Mouse (Mus musculus): ENCODE results near the gene Tex38.

The Tex38 gene

GRCm38 (mm10) chr4:115780918-115781317 lies at the start of gene Tex38:
Gene Tex38, minus strand, starts transcription at chr4:115781018.
- no peak for DNase-seq (ENCODE audit: low read depth)

DNA sequence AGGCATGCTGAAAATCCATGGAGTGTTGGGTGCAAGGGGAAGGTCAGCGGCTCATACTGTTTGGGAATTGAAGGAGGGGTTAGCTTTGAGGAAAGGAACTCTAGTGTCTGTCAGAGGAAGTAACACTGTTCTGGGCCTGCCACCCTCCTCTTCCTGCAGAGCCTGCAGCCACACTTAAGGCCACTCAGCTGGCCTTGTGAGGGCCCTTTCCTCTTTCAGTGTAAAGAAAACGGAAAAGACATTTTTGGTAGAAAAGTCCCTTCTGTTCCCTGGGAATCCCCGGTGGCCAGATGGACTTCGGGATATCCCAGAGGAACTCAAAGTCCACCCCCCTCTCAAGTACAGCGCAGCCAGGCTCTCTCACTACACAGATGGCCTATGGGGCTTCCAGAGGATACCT lies 49.7 kb upstream of the Tex38 start:
- no peak for DNase-seq (ENCODE audit: low read depth)

DNA sequence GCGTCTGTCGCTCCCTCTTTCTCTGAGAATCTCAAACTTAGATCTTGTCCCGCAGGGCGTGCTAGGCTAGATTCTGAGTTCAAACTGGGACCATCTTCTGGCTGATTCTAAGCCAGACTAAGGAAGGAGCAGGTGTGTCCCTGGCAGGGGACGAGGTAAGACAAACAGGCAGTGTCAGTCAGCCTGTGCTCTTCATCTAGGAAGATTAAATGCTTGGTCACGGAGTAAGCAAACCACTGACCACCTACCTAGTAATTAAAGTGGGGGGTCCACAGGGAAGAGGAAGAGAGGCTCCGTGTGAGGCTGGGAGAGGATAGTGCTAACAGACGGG lies 47.7 kb upstream of the Tex38 start:
- no peak for DNase-seq (ENCODE audit: low read depth)

DNA sequence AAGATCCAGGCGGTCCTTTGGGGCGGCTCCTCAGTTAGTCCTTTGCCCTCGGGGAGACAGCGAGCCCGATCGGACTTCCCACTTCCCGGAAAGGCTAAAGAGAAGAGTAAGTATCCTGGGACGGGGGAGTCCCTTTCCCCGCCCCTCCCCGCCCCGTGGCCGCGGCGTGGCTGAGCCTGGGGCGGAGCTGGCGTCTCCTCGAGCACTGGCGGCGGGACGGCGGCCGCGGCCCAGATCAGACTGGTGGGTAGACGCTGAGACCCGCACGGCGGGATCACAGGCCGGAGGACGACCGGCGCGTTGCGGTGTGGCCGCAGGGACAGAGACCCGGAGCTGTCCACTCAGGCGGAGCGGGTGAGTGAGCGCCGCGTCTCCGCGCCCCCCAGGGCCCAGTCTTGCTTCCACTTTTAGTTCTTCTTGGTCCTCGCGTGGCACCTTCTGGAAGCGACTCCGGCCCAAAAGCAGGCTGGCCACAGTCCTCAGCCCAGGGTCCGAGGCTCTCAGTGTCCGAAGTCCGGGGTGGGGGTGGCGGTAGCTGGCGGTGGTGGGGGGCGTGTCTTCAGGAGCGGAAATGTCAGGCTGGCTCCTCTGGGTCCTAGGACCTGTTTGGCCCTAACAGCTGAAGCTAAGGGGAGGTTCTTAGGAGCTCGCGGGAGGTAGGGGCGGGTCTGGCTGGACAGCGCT lies 47.2 kb upstream of the Tex38 start, which contains the start of gene Mob3c:
Mob3c (plus strand) TSS at position 205 of the 684 bp plus-strand sequence.
- peak; percentile 36 for DNase-seq (ENCODE audit: low read depth)

GRCm38 (mm10) chr4:115827535-115827887 lies 46.7 kb upstream of the Tex38 start:
- DNase-seq (ENCODE audit: low read depth): no peak

DNA sequence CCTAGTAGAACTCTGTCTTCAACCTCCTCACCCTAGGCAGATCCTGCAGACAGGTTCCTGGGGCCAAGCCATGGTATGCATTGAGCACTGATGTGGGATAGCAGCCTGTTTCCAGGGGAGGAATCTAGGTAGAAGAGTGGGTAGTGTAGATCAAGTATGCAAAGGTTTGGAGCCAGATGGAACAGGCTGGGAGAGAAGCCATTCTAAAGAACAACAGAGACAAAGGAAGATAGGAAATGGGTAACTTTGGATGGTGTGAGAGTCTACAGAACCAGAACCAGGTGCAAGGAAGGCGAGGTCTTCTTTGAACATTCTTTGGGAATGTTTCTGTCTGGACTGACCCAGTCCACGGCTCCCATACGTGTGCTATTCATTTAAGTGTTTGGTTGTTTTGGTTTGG lies 46.2 kb upstream of the Tex38 start:
- DNase-seq (ENCODE audit: low read depth): no peak

DNA sequence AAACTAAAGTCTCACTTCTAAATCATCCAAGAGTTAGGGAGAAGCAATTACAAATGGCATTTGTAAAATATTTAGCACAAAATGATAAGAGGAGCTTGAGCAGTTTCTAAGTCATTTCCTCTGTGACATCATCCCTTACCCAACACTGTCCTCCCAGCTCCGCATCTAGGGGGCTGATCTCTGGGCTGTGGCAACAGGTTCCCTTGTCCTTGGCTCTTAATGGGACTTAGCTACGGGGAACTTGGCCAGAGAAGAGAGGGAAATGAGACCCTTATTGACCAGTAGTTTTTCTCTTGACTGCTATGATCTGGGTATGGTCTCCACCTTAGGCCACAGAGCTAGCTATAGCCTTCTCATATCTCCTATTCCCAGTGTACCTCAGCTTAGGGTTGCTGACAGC lies 44.5 kb upstream of the Tex38 start:
- DNase-seq (ENCODE audit: low read depth): no peak

DNA sequence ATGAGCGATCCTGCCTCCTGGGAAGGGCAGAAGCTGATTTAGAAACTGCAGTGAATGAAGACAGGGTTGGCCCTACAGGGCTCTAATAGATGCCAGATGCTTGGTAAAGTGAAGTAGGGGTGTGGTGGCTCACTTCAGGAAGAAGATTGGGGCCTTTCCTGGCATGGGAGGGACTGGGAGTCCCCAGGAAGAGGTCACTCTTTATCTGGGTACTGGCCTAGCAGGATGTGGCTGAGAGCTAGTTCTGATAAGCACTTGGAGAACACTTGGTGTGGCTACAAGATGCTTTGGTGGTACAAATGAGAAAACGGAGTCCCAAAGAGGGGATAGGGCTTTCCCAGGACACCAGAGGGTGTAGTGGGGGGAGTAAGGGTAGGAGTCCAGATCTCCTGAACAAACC lies 43.4 kb upstream of the Tex38 start:
- DNase-seq (ENCODE audit: low read depth): no peak

DNA sequence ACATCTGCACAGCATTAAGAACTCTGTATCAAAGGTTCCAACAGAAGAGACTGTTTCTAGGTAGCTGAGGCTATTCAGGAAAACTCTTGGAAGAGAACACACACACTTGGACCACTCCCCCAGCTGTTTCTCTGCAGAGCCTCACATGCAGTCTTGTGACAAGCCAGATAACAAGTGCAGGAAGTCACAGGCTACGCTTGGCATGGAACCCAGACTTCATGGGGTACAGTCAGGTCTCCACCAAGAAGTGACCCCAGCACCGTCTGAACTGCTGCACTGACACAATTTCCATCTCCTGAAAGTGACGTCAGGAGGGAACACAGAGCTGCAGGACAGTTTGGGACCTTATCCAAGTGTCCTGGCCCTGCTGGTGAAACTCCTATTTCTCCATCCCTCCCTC lies 41.1 kb upstream of the Tex38 start:
- no peak for DNase-seq (ENCODE audit: low read depth)

- DNase-seq (ENCODE audit: low read depth): no peak
Observed at GRCm38 (mm10) chr4:115821431-115821830, 40.6 kb upstream of the Tex38 start.

- DNase-seq (ENCODE audit: low read depth): no peak
Observed at GRCm38 (mm10) chr4:115820944-115821343, 40.1 kb upstream of the Tex38 start.

GRCm38 (mm10) chr4:115820199-115820598 lies 39.4 kb upstream of the Tex38 start:
- DNase-seq (ENCODE audit: low read depth): no peak

DNA sequence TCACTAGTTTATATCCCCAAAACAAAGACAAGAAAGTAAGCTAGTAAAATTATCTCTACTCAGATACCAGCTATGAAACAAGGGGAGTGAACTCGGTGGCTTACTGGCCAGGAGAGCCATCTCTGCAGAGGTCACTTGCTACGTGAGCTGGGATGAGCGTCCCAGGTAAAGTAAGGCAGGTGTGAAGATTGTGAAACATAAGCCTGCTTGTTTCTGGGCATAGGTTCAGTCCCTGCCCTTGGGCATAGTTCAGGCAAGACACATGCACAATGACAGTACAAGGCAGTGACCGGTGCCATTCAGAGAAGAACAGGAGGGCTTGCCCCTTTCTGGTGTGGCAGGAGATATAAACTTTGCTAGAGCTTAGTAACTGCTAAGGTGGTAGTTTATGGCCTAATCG lies 34.8 kb upstream of the Tex38 start:
- no peak for DNase-seq (ENCODE audit: low read depth)

- DNase-seq (ENCODE audit: low read depth): no peak
Observed at GRCm38 (mm10) chr4:115812326-115812725, 31.5 kb upstream of the Tex38 start.

DNA sequence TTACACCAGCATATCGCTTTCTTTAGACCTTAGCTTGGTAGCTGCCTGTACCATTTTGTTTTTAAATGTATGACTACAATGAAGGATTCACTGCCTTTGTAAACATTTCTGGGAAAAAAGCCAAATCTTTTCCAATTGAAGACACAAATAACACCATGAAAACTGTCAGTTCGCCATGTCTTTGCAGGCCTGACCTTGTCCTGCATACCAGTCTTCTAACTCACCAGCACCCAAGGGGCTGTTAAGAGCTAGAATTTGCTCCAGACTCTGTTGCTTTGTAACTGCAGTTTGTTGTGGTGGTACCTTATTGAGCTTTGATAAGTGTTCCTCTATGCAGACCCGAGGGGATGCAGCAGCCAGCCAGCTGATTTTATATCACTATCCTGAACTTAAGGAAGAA lies 19.2 kb upstream of the Tex38 start:
- no peak for DNase-seq (ENCODE audit: low read depth)

DNA sequence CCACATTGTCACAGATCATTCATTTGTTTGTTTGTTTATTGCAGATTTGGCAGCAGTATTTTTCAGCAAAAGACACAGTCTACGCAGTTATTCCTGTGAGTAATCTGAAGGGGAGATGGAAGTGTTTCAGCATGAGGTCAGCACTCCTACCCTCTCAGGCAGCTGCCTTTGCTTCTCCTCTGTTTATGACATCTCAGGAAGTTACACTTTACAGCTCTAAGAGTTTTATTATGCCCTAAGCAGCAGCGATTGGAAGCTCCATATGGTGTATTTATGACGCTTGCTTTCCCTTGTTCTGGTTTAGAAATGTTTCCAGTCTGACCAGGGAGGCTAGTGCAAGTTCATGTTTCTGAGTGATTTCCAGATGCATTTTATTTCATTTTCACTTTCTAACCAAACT lies 14.5 kb upstream of the Tex38 start:
- DNase-seq (ENCODE audit: low read depth): no peak

DNA sequence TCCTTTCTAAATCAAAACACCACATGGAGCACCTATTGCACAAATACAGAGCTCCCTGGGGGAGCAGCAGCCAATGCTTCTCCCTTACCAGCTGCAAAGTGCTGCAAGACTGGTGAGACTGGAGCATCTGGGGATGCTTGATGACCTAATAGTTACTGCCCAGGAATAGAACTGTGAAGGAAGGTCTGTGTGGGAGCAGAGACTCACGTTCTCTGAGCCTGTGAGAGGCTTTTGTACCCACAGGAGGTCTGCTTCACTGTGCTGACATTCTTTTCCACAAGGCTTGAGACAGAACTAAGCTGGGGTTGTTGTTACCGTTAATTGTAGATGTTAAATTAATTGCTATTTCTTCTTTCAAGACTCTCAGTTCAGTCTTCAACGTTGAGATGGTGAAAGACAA lies 10.0 kb upstream of the Tex38 start:
- no peak for DNase-seq (ENCODE audit: low read depth)

DNA sequence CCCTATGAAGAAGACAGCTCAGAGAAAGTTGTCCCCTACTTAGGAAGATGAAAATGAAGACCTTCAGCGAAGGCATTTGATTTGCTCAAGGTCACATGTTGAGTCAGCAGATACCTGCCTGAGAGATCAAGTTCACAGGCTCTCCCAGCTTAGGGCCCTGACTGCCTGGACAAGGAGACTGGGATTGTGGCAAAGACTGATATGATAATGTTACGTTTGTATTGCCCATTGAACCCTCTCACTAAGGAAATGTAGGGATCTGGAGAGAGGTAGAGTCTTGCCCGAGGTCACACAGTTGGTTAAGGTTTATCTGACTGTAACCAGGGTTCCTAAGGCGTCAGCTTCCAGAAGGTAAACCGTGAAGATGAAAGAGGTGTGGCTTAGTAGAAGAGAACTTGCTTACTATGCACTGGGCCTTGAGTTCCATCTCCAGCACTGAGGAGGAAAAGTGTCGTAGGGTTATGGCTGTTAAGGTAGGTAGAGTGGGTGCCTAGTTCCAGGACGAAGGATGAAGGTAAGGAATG lies 4.8 kb upstream of the Tex38 start:
- DNase-seq (ENCODE audit: low read depth): no peak

DNA sequence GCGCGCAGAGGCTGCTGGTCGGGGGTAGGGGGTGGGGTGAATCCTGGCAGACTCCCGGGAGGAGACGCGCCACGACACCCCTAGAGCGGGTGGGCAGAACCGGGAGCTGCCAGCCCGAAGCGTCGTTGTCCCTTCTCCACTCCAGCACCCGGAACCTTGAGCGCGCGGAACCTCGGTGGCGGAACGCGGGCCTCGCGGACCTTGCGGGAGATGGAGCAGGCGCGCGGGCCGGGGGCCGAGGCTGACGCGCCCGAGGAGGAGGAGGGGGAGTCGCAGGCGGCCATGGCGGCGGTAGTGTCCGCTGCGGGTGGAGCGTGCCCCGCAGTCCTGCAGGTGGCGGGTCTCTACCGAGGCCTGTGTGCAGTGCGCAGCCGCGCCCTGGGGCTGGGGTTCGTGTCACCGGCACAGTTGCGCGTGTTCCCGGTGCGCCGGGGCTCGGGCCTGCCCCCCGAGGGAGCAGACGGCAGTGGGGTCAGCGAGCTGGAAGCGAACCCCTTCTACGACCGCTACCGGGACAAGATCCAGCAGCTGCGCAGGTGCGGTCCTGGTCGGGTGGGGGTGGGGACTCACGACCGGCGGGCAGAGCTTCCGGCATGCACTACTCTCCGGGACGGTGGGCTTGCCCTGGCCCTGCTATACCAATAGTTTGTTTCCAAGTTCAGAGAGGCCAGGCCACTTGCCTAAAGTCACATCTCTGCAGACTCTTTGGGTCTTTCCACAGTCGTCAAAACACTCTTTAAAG lies 4.1 kb upstream of the Tex38 start, which contains the start of gene Atpaf1:
Atpaf1 (plus strand) TSS at position 44 of the 742 bp plus-strand sequence.
- no peak for DNase-seq (ENCODE audit: low read depth)

GRCm38 (mm10) chr4:115782026-115782805 lies 1.4 kb upstream of the Tex38 start:
- DNase-seq (ENCODE audit: low read depth): no peak

GRCm38 (mm10) chr4:115780269-115780668 lies 549 bp downstream of the Tex38 start:
- no peak for DNase-seq (ENCODE audit: low read depth)

DNA sequence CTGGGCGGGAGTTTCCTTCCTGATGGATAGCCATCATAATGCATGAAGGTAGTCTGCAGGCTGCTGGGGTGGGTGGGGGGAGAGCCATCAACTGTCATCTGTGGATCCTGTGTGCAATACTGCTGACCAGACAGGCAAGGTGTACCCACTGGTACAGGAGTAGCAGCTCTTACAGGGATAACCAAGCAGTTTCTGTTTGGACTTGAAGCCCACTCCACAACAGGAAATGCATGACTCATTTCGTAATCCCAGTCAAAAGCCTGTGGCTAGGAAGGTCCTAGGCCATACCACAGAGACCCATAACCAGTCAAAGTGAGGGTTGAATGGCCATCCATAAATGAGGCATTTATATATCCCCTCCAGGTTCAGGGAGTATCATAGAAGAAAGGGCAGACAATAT lies 3.2 kb downstream of the Tex38 start:
- DNase-seq (ENCODE audit: low read depth): no peak

- no peak for DNase-seq (ENCODE audit: low read depth)
Observed at GRCm38 (mm10) chr4:115775056-115775455, 5.8 kb downstream of the Tex38 start.

Data from fibroblast of lung, adult 2 months (primary cell).